Mouse (Mus musculus) urinary bladder, adult 2 months (tissue): ENCODE data around the gene Actr2. TPM values are rescaled to one million over a fixed set of nuclear protein-coding genes. Genes with fewer than 3 reads are reported as not detected.
"Not testable (repeated sequence)": the region's sequence is repeated elsewhere in the genome, so short reads cannot be mapped to it uniquely, and the experiment has no call there.

Experiments used
- DNase-seq: peaks from one replicate; pipeline ENCODE4 v3.0.0; 2022; ENCODE audit warnings: low spot score
- polyA plus RNA-seq: library from polyadenylated mRNA; depleted of rRNA; stranded (reverse); fragments of >200 nt; gene quantifications from 2 replicates; pipeline ENCODE4 v1.2.3, GENCODE M21; 2012

Gene Actr2
- polyA plus RNA-seq, 1 experiment: 95.0 TPM

GRCm38 (mm10) chr11:20052814-20053536, 59.7 kb downstream of the Actr2 start:
- DNase-seq: no peak

GRCm38 (mm10) chr11:20045586-20045985, 67.1 kb downstream of the Actr2 start:
- DNase-seq: no peak

- no peak for DNase-seq
Measured at GRCm38 (mm10) chr11:20043256-20043655, 69.5 kb downstream of the Actr2 start.

DNA sequence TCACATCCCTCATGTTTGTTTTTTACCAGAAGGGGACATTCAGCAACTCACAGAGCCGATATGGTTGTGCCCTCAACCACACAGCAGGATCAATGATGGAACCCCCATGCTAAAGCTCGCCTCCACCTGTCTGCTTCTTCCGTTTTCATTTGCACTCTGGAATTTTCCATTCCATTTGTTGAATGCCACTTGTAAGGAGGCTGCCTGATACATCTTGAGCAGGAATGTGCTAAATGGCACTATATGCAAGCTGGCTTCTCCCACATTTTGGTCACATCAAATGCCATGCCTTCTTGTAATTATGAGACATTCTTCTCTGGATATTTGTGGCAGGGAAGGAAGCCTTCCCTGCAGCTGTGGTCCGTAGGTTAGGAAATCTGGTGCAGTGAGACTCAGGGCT, 70.6 kb downstream of the Actr2 start:
- no peak for DNase-seq

DNA sequence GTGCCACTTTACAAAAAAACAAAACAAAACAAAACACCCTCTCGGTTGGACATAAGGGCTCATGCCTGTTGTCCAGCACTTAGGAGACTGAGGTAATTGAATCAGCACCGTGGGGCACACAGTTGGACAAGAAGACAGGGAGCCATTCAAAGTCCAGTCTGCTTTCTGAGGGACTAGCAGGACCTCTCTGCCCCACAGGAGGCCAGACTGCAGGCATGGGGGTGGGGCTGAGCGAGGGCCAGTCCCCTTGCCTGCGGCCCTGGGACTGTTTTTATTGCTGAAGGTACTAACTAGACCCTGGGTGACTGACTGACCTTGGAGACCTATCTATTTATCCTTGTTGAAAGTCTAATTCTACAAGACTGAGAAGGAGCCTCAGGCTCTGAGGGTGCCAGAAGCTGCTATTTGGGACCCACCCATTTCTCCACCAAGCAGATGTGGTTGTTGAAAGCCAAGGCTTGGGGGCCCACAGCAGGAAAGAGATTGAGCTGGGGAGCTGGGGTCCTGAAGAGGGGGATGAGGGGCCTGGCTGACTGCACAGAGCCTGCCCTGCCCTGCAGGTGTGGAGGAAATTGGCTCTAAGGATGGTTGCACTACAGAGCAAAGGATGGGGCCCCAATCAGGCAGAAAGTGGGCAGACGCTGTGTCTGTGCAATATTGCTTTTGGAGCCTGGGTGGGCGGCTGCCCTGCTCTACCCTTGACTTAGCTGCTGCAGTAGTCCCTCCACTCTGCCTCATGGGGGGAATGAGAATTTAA, 71.4 kb downstream of the Actr2 start:
- DNase-seq: no peak

- no peak for DNase-seq
Measured at GRCm38 (mm10) chr11:20038723-20039122, 74.0 kb downstream of the Actr2 start.

- DNase-seq: no peak
Measured at GRCm38 (mm10) chr11:20037739-20038138, 75.0 kb downstream of the Actr2 start.

GRCm38 (mm10) chr11:20035972-20036371, 76.7 kb downstream of the Actr2 start:
- no peak for DNase-seq

DNA sequence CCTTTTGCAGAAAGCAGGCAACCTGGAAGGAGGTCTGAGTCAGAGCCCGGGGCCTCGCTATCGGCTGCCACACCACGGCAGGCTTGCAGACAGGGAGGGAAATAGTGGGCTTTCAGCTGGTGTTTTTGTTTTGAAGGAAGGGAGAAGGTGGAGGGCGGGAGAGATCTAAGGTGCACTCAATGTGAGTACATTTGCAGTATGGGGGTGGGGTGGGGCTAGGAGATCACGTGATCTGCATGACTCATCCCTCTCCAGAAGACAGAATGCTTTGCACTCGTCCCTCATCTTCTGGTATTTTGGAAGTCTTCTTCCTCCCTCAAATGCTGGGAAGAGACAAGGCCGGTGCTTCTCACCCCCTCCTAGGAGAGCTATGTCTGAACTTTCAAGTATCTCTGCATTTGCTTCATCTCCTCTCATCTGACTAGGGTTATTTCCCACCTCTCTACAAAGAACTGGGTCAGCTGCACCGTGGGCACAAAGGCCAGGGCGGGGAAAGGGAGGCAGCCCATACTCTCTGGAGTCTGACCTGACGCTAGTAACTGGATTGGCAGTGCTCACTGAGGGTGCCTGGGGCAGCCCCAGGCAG, 77.3 kb downstream of the Actr2 start:
- DNase-seq: no peak

DNA sequence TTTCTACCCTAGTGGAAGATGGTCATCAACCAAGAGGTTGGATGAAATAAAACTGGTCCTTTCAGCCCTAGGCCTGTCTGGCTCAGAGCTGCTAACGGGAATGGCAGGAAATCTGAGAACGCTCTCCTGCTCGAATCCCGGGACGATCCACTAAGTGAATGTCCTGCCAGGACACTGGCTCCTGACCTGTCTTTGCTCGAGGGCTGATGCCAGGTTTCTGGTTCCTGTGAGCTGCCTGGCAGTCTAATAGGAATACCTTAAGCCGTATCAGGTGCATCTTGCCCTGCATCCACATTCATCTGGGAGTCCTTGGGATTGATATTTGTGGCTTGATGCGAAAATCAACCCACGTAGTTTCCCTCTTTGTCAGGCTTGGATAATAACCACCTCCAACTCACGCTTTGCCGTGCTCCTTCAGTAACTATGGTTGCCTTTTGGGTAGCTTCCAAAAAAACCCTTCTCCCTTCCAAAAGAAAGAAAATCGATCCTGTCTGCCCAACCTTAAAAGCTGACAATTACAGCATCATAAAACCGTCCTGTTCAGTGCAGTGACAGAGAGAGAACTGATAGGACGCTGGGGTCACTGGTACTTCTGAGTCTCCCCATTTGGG, 78.3 kb downstream of the Actr2 start:
- DNase-seq: no peak

DNA sequence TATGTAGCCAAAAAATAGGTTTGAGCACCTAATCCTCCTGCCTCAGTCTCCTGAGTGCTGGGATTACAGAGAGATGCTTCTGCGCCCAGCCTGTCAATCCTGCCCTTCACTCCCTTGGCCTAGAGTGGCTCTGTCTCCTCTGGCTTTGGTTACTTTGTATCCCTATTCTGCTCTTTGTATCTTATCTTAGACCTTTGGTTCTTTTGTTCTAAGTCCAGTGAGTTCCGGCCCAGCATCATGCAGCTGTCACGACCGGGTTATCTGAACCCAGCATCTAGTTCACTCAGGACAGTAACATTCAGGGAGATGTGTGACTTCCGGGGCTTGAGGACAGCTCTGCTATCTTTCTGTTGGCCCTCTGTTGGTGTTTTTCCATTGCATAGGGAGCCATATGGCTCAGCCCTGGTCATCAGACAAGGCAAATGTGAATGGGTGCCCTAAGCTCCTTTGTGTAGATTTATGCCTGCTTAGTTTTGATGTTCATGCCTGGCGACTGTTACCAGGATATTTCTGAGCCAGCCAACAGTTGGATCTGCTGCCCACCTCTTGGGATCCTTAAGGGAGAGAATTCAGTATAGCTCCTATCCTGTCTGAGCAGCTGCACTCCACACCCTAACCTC, 79.1 kb downstream of the Actr2 start:
- no peak for DNase-seq

GRCm38 (mm10) chr11:20031536-20031935, 81.2 kb downstream of the Actr2 start:
- DNase-seq: no peak

DNA sequence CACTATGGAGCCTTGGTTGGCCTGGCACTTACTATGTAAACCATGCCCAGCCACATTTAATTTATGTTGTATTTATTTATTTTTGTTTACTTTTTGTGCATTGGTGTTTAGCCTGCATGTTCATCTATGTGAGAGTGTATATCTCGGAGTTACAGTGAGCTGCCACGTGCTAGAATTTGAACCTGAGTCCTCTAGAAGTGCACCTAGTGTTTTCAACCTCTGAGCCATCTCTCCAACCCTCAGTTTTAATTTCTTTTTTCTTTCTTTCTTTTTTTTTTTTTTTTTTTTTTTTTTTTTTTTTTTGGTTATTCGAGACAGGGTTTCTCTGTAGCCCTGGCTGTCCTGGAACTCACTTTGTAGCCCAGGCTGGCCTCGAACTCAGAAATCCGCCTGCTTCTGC, 81.7 kb downstream of the Actr2 start:
- DNase-seq: not testable (repeated sequence)

DNA sequence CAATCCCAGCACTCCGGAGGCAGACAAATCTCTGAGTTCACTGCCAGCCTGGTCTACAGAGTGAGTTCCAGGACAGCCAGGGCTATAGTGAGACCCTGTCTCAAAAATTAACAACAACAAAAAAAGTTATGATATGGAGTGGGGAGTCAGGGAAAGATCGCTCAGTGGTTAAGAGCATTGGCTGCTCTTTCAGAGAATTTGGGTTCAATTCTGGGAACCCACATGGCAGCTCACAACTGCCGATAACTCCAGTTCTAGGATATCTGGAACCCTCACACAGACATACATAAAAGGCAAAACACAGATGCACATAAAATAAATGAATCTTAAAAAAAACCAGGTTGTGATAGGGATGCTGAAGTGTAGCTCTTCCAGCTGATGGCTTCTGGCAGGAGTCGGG, 83.7 kb downstream of the Actr2 start:
- no peak for DNase-seq

- DNase-seq: no peak
Measured at GRCm38 (mm10) chr11:20028396-20028795, 84.3 kb downstream of the Actr2 start.

GRCm38 (mm10) chr11:20027719-20028118, 85.0 kb downstream of the Actr2 start:
- DNase-seq: no peak

DNA sequence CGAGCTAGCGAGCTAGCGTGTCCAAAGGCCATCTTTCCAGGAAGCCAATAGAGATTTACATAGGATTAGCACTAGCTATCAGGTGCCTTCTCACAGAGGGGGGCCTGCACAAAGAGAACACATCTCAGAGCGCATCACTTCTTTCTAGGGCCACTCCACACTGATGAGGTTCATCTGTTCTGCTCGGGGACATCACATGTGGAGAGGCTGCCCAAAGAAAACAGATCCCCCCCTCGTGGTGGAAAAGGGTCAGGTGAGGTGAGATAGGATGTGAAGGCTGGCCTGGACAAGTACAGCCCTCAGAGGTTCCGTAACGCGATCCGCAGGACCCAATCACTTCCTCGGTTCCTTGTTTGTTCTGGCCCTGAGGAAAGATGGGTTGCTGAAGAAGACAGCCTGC, 86.8 kb downstream of the Actr2 start:
- DNase-seq: no peak

- no peak for DNase-seq
Measured at GRCm38 (mm10) chr11:20022911-20023482, 89.7 kb downstream of the Actr2 start.

DNA sequence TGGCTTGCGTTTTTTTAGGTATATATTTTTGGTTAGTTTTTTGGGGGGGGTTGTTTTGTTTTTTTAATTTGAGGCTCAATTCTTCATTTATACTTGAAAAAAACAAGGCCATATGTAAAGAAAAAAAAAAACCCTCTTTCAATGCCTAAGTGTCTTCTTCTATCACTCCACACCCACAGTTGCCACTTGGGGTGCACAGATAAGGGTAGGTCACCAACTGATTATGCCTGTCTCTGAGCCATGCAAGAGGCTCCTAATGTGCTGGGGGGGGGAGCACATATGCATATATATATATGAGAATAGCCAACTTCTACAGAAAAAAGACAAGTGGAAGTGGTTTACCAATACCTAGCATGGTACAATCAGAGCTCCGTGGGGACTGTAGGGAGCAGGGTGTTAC, 90.3 kb downstream of the Actr2 start:
- no peak for DNase-seq

GRCm38 (mm10) chr11:20020720-20021119, 92.0 kb downstream of the Actr2 start:
- DNase-seq: no peak

DNA sequence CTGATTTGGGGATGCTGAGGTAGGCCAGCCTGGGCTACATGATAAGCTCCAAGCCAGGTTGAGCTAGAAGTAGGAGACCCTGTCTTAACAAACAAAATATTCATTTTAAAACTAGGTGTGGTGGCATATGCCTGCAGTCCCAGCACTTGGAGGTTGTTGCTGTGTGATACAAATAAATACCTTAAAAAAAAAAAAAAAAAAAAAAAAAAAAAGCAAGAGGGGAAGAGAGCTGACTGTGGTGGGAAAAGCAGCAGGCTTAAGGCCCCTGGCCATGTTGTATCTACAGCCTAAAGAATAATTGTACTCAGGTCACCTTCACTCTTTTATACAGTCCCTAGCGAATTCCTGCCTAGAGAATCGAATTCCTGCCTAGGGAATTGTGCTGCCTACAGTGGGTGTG, 93.8 kb downstream of the Actr2 start:
- no peak for DNase-seq

DNA sequence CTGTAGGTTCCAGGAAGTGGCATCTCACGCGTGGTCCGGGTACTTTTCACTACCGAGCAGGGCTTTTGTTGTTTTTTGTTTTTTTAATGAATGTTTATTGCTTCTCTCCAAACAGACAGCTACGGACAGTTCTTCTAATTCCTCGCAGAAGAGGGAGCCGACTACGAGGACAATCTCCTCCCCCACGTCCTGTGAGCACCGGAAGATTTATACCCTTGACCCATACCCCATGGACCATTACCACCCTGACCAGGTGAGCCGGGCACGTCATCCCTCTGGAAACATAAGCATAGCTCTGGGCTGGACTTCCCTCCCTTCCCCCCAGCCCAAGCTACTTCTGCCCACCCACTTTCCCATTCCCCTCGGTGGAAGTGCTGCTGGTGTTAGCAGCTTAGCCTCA, 94.8 kb downstream of the Actr2 start:
- no peak for DNase-seq
